Mouse (Mus musculus) forebrain, embryonic 16.5 days (tissue): Measurements from ENCODE around the gene Ubqln1. TPM values are rescaled to one million over a fixed set of nuclear protein-coding genes. Genes with fewer than 3 reads are reported as not detected.
A peak's percentile ranks its signal among the peaks of the same experiment; 100 is the strongest.

Experiments used
- ATAC-seq: fragments of 200-750 bp; cut with Nextera tagmentation; 2 replicates; pipeline ENCODE4 v1.8.0; 2017; ENCODE audit warnings: mild to moderate bottlenecking, moderate library complexity
- H3K27ac ChIP-seq: fragments of 300-500 bp; sonication (generic); 2 replicates; pipeline ENCODE4 v1.5.1; 2014; ENCODE audit warnings: low read length, control low read depth
- H3K27me3 ChIP-seq: fragments of 300-500 bp; sonication (generic); replicated peaks from 2 replicates; pipeline ENCODE4 v1.6.1; 2014; ENCODE audit warnings: low read length; ENCODE audit not compliant: control insufficient read depth, insufficient read depth
- H3K36me3 ChIP-seq: fragments of 300-500 bp; sonication (generic); 2 replicates; pipeline ENCODE4 v1.6.1; 2014; ENCODE audit not compliant: control insufficient read depth, insufficient read depth
- H3K4me1 ChIP-seq: fragments of 300-500 bp; sonication (generic); replicated peaks from 2 replicates; pipeline ENCODE4 v1.6.1; 2014; ENCODE audit warnings: low read length; ENCODE audit not compliant: control insufficient read depth, insufficient read depth
- H3K4me2 ChIP-seq: fragments of 300-500 bp; sonication (generic); 2 replicates; pipeline ENCODE4 v1.6.1; 2014; ENCODE audit warnings: mild to moderate bottlenecking, low read length, control low read depth
- H3K4me3 ChIP-seq: fragments of 300-500 bp; sonication (generic); replicated peaks from 2 replicates; pipeline ENCODE4 v1.5.1; 2014; ENCODE audit warnings: mild to moderate bottlenecking, low read length, control low read depth
- H3K9ac ChIP-seq: fragments of 300-500 bp; sonication (generic); replicated peaks from 2 replicates; pipeline ENCODE4 v1.6.1; 2014; ENCODE audit warnings: low read depth, low read length, control low read depth
- H3K9me3 ChIP-seq: fragments of 300-500 bp; sonication (generic); 2 replicates; pipeline ENCODE4 v1.6.1; 2016; ENCODE audit warnings: low read length; ENCODE audit not compliant: control insufficient read depth
- WGBS: fragments of 180-500 bp; shearing (Covaris S2); extraction: QIAGEN DNeasy Blood & Tissue Kit; methylation state at CpG from one replicate; pipeline ENCODE4 v1.1.7; 2014; 5-methylcytosine and 5-hydroxymethylcytosine counted together
- polyA plus RNA-seq: library from polyadenylated mRNA; unstranded; fragments of >200 nt; fragmentation: Nextera tagmentation; extraction: Ambion mirVana; gene quantifications from 2 replicates; pipeline ENCODE4 v1.2.1, GENCODE M21; 2015

Gene Ubqln1
- polyA plus RNA-seq, 1 experiment from 2014 or later: 142 TPM

GRCm38 (mm10) chr13:58192146-58192545, 23.3 kb downstream of the Ubqln1 start:
- no peaks in the 10 kb centered on the region for H3K9me3 ChIP-seq
- H3K4me3 ChIP-seq: no peak overlapping the region
- no peak overlapping the region for H3K4me2 ChIP-seq
- H3K27ac ChIP-seq: no peak overlapping the region
- peaks cover 20% of the 10 kb centered on the region for H3K36me3 ChIP-seq
- 87% methylated on average over 6 of the region's 6 CpGs for WGBS
- no peaks in the 10 kb centered on the region for H3K27me3 ChIP-seq
- no peaks in the 10 kb centered on the region for H3K4me1 ChIP-seq
- ATAC-seq: no peak
- no peak overlapping the region for H3K9ac ChIP-seq

GRCm38 (mm10) chr13:58191516-58191915, 23.9 kb downstream of the Ubqln1 start:
- Histone ChIP-seq H3K9ac (no peak overlapping the region), H3K27ac (no peak overlapping the region), H3K36me3 (peaks cover 20% of the 10 kb centered on the region), H3K4me3 (no peak overlapping the region), H3K4me2 (no peak overlapping the region), H3K27me3 (no peaks in the 10 kb centered on the region), H3K9me3 (no peaks in the 10 kb centered on the region), H3K4me1 (no peaks in the 10 kb centered on the region)
- WGBS: 97% methylated on average over 14 of the region's 14 CpGs
- no peak for ATAC-seq

GRCm38 (mm10) chr13:58189473-58189872, 26.0 kb downstream of the Ubqln1 start:
- no peaks in the 10 kb centered on the region for H3K9me3 ChIP-seq
- peaks cover 16% of the 10 kb centered on the region for H3K36me3 ChIP-seq
- 0 out of 2 replicates have a peak, but pooled peaks cover 3% of the 10 kb centered on the region for H3K4me1 ChIP-seq
- no peak overlapping the region for H3K4me3 ChIP-seq
- H3K27me3 ChIP-seq: no peaks in the 10 kb centered on the region
- no peak overlapping the region for H3K9ac ChIP-seq
- 68% methylated on average over 5 of the region's 5 CpGs for WGBS
- no peak for ATAC-seq
- H3K27ac ChIP-seq: no peak overlapping the region
- H3K4me2 ChIP-seq: no peak overlapping the region

GRCm38 (mm10) chr13:58188412-58188811, 27.0 kb downstream of the Ubqln1 start:
- no peaks in the 10 kb centered on the region for H3K9me3 ChIP-seq
- 65% methylated on average over 4 of the region's 4 CpGs for WGBS
- ATAC-seq: peak; percentile 45; the same call in 1 of the 2 replicates
- H3K9ac ChIP-seq: no peak overlapping the region
- H3K27me3 ChIP-seq: no peaks in the 10 kb centered on the region
- H3K4me3 ChIP-seq: no peak overlapping the region
- H3K27ac ChIP-seq: no peak overlapping the region
- 0 out of 2 replicates have a peak, but pooled peaks cover 3% of the 10 kb centered on the region for H3K4me1 ChIP-seq
- no peak overlapping the region for H3K4me2 ChIP-seq
- peaks cover 16% of the 10 kb centered on the region for H3K36me3 ChIP-seq

GRCm38 (mm10) chr13:58187751-58188150, 27.7 kb downstream of the Ubqln1 start:
- no peaks in the 10 kb centered on the region for H3K9me3 ChIP-seq
- H3K36me3 ChIP-seq: peaks cover 17% of the 10 kb centered on the region
- H3K4me3 ChIP-seq: no peak overlapping the region
- H3K9ac ChIP-seq: no peak overlapping the region
- H3K4me1 ChIP-seq: 0 out of 2 replicates have a peak, but pooled peaks cover 3% of the 10 kb centered on the region
- no peaks in the 10 kb centered on the region for H3K27me3 ChIP-seq
- no peak for ATAC-seq
- no peak overlapping the region for H3K27ac ChIP-seq
- H3K4me2 ChIP-seq: no peak overlapping the region
- 96% methylated on average over 3 of the region's 3 CpGs for WGBS

GRCm38 (mm10) chr13:58186281-58186680, 29.2 kb downstream of the Ubqln1 start:
- Histone ChIP-seq H3K9ac (no peak overlapping the region), H3K4me1 (0 out of 2 replicates have a peak, but pooled peaks cover 3% of the 10 kb centered on the region), H3K4me3 (no peak overlapping the region), H3K9me3 (no peaks in the 10 kb centered on the region), H3K4me2 (no peak overlapping the region), H3K36me3 (peaks cover 11% of the 10 kb centered on the region), H3K27ac (no peak overlapping the region), H3K27me3 (no peaks in the 10 kb centered on the region)
- WGBS: 72% methylated on average over 8 of the region's 8 CpGs
- no peak for ATAC-seq

- Histone ChIP-seq H3K9me3 (no peaks in the 10 kb centered on the region), H3K27ac (no peak overlapping the region), H3K4me3 (no peak overlapping the region), H3K27me3 (no peaks in the 10 kb centered on the region), H3K9ac (no peak overlapping the region), H3K36me3 (0 out of 2 replicates have a peak, but pooled peaks cover 3% of the 10 kb centered on the region), H3K4me1 (0 out of 2 replicates have a peak, but pooled peaks cover 3% of the 10 kb centered on the region), H3K4me2 (no peak overlapping the region)
- 85% methylated on average over 3 of the region's 3 CpGs for WGBS
- ATAC-seq: no peak
These were observed 31.3 kb downstream of the Ubqln1 start for GRCm38 (mm10) chr13:58184111-58184510.

GRCm38 (mm10) chr13:58181607-58182551, 33.6 kb downstream of the Ubqln1 start:
- Histone ChIP-seq H3K4me3 (no peak overlapping the region), H3K27me3 (no peaks in the 10 kb centered on the region), H3K27ac (no peak overlapping the region), H3K9me3 (no peaks in the 10 kb centered on the region), H3K4me2 (no peak overlapping the region), H3K36me3 (0 out of 2 replicates have a peak, but pooled peaks cover 7% of the 10 kb centered on the region), H3K9ac (no peak overlapping the region), H3K4me1 (0 out of 2 replicates have a peak, but pooled peaks cover 3% of the 10 kb centered on the region)
- ATAC-seq: no peak
- WGBS: 87% methylated on average over 14 of the region's 14 CpGs

- H3K27me3 ChIP-seq: no peaks in the 10 kb centered on the region
- no peaks in the 10 kb centered on the region for H3K9me3 ChIP-seq
- peaks cover 7% of the 10 kb centered on the region for H3K36me3 ChIP-seq
- no peak overlapping the region for H3K9ac ChIP-seq
- no peak overlapping the region for H3K4me3 ChIP-seq
- WGBS: 88% methylated on average over 9 of the region's 9 CpGs
- no peak for ATAC-seq
- no peaks in the 10 kb centered on the region for H3K4me1 ChIP-seq
- H3K4me2 ChIP-seq: no peak overlapping the region
- no peak overlapping the region for H3K27ac ChIP-seq
These were observed 37.8 kb downstream of the Ubqln1 start for GRCm38 (mm10) chr13:58177511-58178208.
